Comparison of ENCODE assay signal across 19 mouse cellular contexts in the genomic region with DNA sequence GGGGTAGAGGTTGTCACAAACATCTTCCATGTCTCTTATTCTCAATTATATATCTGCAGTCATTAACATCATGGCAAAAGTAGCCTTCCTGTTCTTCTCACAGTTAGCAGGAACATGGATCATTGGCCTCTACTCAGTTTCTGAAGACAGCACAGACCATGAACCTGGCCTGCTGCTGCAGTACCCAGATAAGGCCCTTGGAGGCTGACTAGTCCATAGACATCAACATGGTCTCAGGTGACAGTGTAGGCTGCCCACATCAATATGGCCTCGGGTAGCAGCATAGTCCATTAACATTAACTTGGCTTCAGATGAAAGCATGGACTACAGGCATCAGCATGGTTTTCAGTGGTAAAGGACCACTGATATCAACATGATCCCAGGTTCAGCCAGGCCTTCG.
"Had no signal": no experiment of that assay in that cellular context is flagged by ENCODE, and none has a peak within 500 bp of the region (broad histone marks: within the 10 kb centered on the region; RNA-seq: fewer than 3 reads in every experiment).

No protein-coding gene starts in this region.

- H3K4me3 ChIP-seq: intestine, embryonic 15.5 days; kidney, embryonic 15.5 days; left cerebral cortex, adult 2 months; lung, embryonic 15.5 days; megakaryocyte, embryonic 14.5 days; midbrain, embryonic 10.5 days; midbrain, embryonic 13.5 days had no signal

- H3K4me1 ChIP-seq: intestine, embryonic 15.5 days; lung, embryonic 15.5 days; megakaryocyte, embryonic 14.5 days; midbrain, embryonic 10.5 days; midbrain, embryonic 13.5 days had no signal

- H3K27me3 ChIP-seq: intestine, embryonic 15.5 days; kidney, embryonic 15.5 days; lung, embryonic 15.5 days; megakaryocyte, embryonic 14.5 days; midbrain, embryonic 13.5 days had no signal

- H3K4me2 ChIP-seq: intestine, embryonic 15.5 days; kidney, embryonic 15.5 days; lung, embryonic 15.5 days; midbrain, embryonic 13.5 days had no signal

- ATAC-seq: intestine, embryonic 15.5 days; midbrain, embryonic 13.5 days; midbrain, embryonic 16.5 days had no signal

- DNase-seq: kidney, adult 11 months; kidney, adult 8-10 months; kidney, postnatal 10 days; kidney, postnatal 36 days; layer of hippocampus, postnatal 36 days; lung, adult 18-20 months; lung, postnatal 10 days; lung, postnatal 36 days; thymus, adult 18-20 months; thymus, postnatal 14 days; thymus, postnatal 4 days had no signal

- H3K9me3 ChIP-seq: intestine, embryonic 15.5 days; kidney, embryonic 15.5 days; lung, embryonic 15.5 days; midbrain, embryonic 10.5 days; midbrain, embryonic 13.5 days had no signal

- H3K9ac ChIP-seq: intestine, embryonic 15.5 days; kidney, embryonic 15.5 days; lung, embryonic 15.5 days; midbrain, embryonic 13.5 days had no signal

- H3K36me3 ChIP-seq: intestine, embryonic 15.5 days; kidney, embryonic 15.5 days; lung, embryonic 15.5 days; midbrain, embryonic 10.5 days; midbrain, embryonic 13.5 days had no signal

- H3K27ac ChIP-seq: intestine, embryonic 15.5 days; kidney, embryonic 15.5 days; left cerebral cortex, adult 2 months; lung, embryonic 15.5 days; midbrain, embryonic 10.5 days; midbrain, embryonic 13.5 days had no signal
